Comparison of ENCODE assay signal across 8 mouse cellular contexts in the genomic region with DNA sequence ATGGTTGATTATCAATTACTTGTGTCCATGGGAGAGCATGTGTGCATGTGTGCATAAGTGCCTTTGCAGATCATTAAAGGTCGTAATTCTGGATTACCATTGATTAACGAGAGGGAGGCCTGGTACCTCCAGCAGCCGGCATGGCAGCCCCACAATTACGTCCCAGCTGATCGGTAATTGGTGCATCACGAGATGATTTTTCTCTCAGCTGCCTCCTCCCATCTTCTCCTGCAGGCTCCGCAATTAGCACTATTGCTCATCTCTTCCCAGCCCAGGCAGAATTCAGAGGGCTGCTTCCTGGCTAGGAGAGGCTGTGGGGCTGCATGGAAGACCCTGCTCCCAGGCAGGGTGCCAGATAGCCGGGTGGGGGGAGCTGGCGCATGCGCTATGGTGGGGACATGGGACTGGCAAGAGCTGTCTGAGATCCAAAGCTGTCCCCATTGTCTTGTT. TPM values are rescaled to one million over a fixed set of nuclear protein-coding genes. Genes with fewer than 3 reads are reported as not detected.
DNase-seq lines count a peak whose midpoint lies in the region; ATAC-seq lines count a peak whose summit lies in the region.

No protein-coding gene starts in this region.

- H3K27ac ChIP-seq in lung, embryonic 15.5 days, result peak overlapping the region; percentile 45
- no peak overlapping the region for H3K27ac ChIP-seq in limb, embryonic 11.5 days (replicated peaks; ENCODE audit: low read depth, low read length)
- no peak overlapping the region for H3K27ac ChIP-seq in liver, embryonic 11.5 days (ENCODE audit: low read depth, low read length)

- no peak for DNase-seq in lung, postnatal 14 days
- DNase-seq in forelimb bud, embryonic 11.5 days (ENCODE audit: low read depth, low spot score), result peak; percentile 33
- DNase-seq in limb, embryonic 11.5 days (ENCODE audit: low spot score), result peak; percentile 50
- peak; percentile 87 for DNase-seq in right cerebral cortex, postnatal 4 days
- no peak for DNase-seq in liver, embryonic 11.5 days (ENCODE audit: low spot score)
- DNase-seq in spleen, postnatal 36 days (ENCODE audit: low spot score in 2 of 2), result no peak

- H3K4me2 ChIP-seq in lung, embryonic 15.5 days, result no peak overlapping the region
- no peak overlapping the region for H3K4me2 ChIP-seq in limb, embryonic 11.5 days (ENCODE audit: low read depth, severe bottlenecking)
- H3K4me2 ChIP-seq in liver, embryonic 11.5 days, result no peak overlapping the region

- H3K27me3 ChIP-seq in lung, embryonic 15.5 days, result no peaks in the 10 kb centered on the region
- H3K27me3 ChIP-seq in limb, embryonic 11.5 days (ENCODE audit: control insufficient read depth, insufficient read depth, low read length), result peaks cover 9% of the 10 kb centered on the region; the same call in 1 of the 2 replicates
- 0 out of 2 replicates have a peak, but pooled peaks cover 2% of the 10 kb centered on the region for H3K27me3 ChIP-seq in liver, embryonic 11.5 days (replicated peaks; ENCODE audit: control insufficient read depth, insufficient read depth, low read length)

- peak; percentile 57; the same call in 1 of the 2 replicates for ATAC-seq in lung, embryonic 15.5 days (ENCODE audit: borderline replicate concordance, extremely low read depth, low FRiP score, low TSS enrichment)
- 0 out of 2 replicates have a peak, but pooled peaks have one; percentile 37 for ATAC-seq in limb, embryonic 11.5 days (ENCODE audit: insufficient number of reproducible peaks, low FRiP score, low TSS enrichment, low read depth)
- no peak for ATAC-seq in erythroblast, adult 5-6 weeks (replicated peaks; ENCODE audit: low FRiP score, poor library complexity, severe bottlenecking)
- no peak for ATAC-seq in liver, embryonic 11.5 days (replicated peaks; ENCODE audit: low FRiP score)

- H3K4me1 ChIP-seq in lung, embryonic 15.5 days, result peaks cover 27% of the 10 kb centered on the region
- H3K4me1 ChIP-seq in limb, embryonic 11.5 days (ENCODE audit: control insufficient read depth, insufficient read depth, low read length), result peaks cover 27% of the 10 kb centered on the region
- H3K4me1 ChIP-seq in liver, embryonic 11.5 days (replicated peaks; ENCODE audit: control insufficient read depth, insufficient read depth, low read length), result peaks cover 14% of the 10 kb centered on the region

- H3K9ac ChIP-seq in lung, embryonic 15.5 days, result no peak overlapping the region
- no peak overlapping the region for H3K9ac ChIP-seq in limb, embryonic 11.5 days (ENCODE audit: low read length)
- no peak overlapping the region for H3K9ac ChIP-seq in liver, embryonic 11.5 days (ENCODE audit: low read depth, low read length)

- H3K36me3 ChIP-seq in lung, embryonic 15.5 days, result no peaks in the 10 kb centered on the region
- H3K36me3 ChIP-seq in limb, embryonic 11.5 days (ENCODE audit: control insufficient read depth, insufficient read depth, low read length), result no peaks in the 10 kb centered on the region
- H3K36me3 ChIP-seq in liver, embryonic 11.5 days (ENCODE audit: control insufficient read depth, insufficient read depth, low read length), result no peaks in the 10 kb centered on the region

- H3K9me3 ChIP-seq in lung, embryonic 15.5 days, result no peaks in the 10 kb centered on the region
- H3K9me3 ChIP-seq in limb, embryonic 11.5 days (ENCODE audit: control insufficient read depth, low read length), result no peaks in the 10 kb centered on the region
- H3K9me3 ChIP-seq in liver, embryonic 11.5 days (ENCODE audit: control insufficient read depth, low read length), result no peaks in the 10 kb centered on the region

- no peak overlapping the region for H3K4me3 ChIP-seq in lung, embryonic 15.5 days
- H3K4me3 ChIP-seq in limb, embryonic 11.5 days (ENCODE audit: low read depth, low read length), result no peak overlapping the region
- no peak overlapping the region for H3K4me3 ChIP-seq in liver, embryonic 11.5 days (ENCODE audit: low read depth, low read length)

- WGBS in lung, embryonic 15.5 days, result 51% methylated on average over 10 of the region's 10 CpGs
- WGBS in limb, embryonic 11.5 days, result 25% methylated on average over 10 of the region's 10 CpGs
- 56% methylated on average over 10 of the region's 10 CpGs for WGBS in liver, embryonic 11.5 days

RNA-seq across cellular contexts. Expression of gene Irf2bpl, which starts 26.9 kb away (rescaled TPM):
- polyA plus RNA-seq in lung, embryonic 15.5 days (2015; fragmentation: Nextera tagmentation; extraction: Ambion mirVana), result 49.4 and 50.0 TPM in 2 replicates
- polyA plus RNA-seq in limb, embryonic 11.5 days (2014; fragmentation: Nextera tagmentation; extraction: Ambion mirVana), result 17.9 and 22.0 TPM in 2 replicates
- 0.21 and 0.77 TPM in 2 replicates for total RNA-seq in erythroblast, adult 5-6 weeks (2015; ENCODE audit: low replicate concordance)
- total RNA-seq in erythroblast, adult 5-6 weeks (2017; ENCODE audit: low replicate concordance), result 0.42 TPM in 1 of 2 replicates, not detected in the other
- 9.7 and 9.8 TPM in 2 replicates for polyA plus RNA-seq in liver, embryonic 11.5 days (2014; fragmentation: Nextera tagmentation; extraction: Ambion mirVana)

RNA-seq across cellular contexts. Expression of gene Cipc, which starts 35.3 kb away (rescaled TPM):
- polyA plus RNA-seq in lung, embryonic 15.5 days (2015; fragmentation: Nextera tagmentation; extraction: Ambion mirVana), result 18.0 and 19.2 TPM in 2 replicates
- 31.3 and 33.7 TPM in 2 replicates for polyA plus RNA-seq in limb, embryonic 11.5 days (2014; fragmentation: Nextera tagmentation; extraction: Ambion mirVana)
- 4.8 and 7.1 TPM in 2 replicates for total RNA-seq in erythroblast, adult 5-6 weeks (2015; ENCODE audit: low replicate concordance)
- total RNA-seq in erythroblast, adult 5-6 weeks (2017; ENCODE audit: low replicate concordance), result 5.6 and 8.2 TPM in 2 replicates
- 23.8 and 28.1 TPM in 2 replicates for polyA plus RNA-seq in liver, embryonic 11.5 days (2014; fragmentation: Nextera tagmentation; extraction: Ambion mirVana)

Comparison
In these comparisons a context has a peak if more than half of its experiments do, and no peak if none do; other contexts are left out.
1. ATAC-seq: peak in lung, embryonic 15.5 days (single experiment) and limb, embryonic 11.5 days (single experiment); none in erythroblast, adult 5-6 weeks (single experiment) and liver, embryonic 11.5 days (single experiment).
2. DNase-seq: peak in forelimb bud, embryonic 11.5 days (single experiment), limb, embryonic 11.5 days (single experiment) and right cerebral cortex, postnatal 4 days (single experiment); none in lung, postnatal 14 days (single experiment), liver, embryonic 11.5 days (single experiment) and spleen, postnatal 36 days (0 of 2).